Mouse (Mus musculus): Measurements from ENCODE around the gene Prl8a2. TPM values are rescaled to one million over a fixed set of nuclear protein-coding genes. Genes with fewer than 3 reads are reported as not detected.

The Prl8a2 gene
- total RNA-seq (2021) = under 1 TPM; 0.34 TPM
- long read RNA-seq, experiment 1, partial matches to known transcripts = 1 of 1 reads
- long read RNA-seq, experiment 1, other reads (novel, unspliced or antisense) = 0 of 1 reads
- long read RNA-seq, experiment 2, partial matches to known transcripts = 0 of 1 reads
- long read RNA-seq, experiment 2, other reads (novel, unspliced or antisense) = 0 of 1 reads

GRCm38 (mm10) chr13:27345373-27345772 lies at the start of gene Prl8a2:
TSS of gene Prl8a2 (plus strand) at chr13:27345673.
- no peak for DNase-seq (ENCODE audit: low spot score in 2 of 2)

- DNase-seq (ENCODE audit: low spot score in 2 of 2) = no peak
Measured at GRCm38 (mm10) chr13:27312334-27313225, 32.9 kb upstream of the Prl8a2 start, which contains the start of gene Prl6a1. TSS of gene Prl6a1 (plus strand) at chr13:27312627.

- no peak for DNase-seq (ENCODE audit: low spot score in 2 of 2)
Measured at GRCm38 (mm10) chr13:27334989-27335388, 10.5 kb upstream of the Prl8a2 start.

GRCm38 (mm10) chr13:27342733-27343275 lies 2.7 kb upstream of the Prl8a2 start:
- DNase-seq (ENCODE audit: low spot score in 2 of 2) = no peak

GRCm38 (mm10) chr13:27390746-27391145 lies 45.3 kb downstream of the Prl8a2 start, which contains the start of gene Prl2b1:
TSS of gene Prl2b1 (minus strand) at chr13:27390846.
- DNase-seq (ENCODE audit: low spot score in 2 of 2) = no peak

- DNase-seq (ENCODE audit: low spot score in 2 of 2) = no peak
Measured at GRCm38 (mm10) chr13:27399061-27399724, 53.7 kb downstream of the Prl8a2 start.

Other genes with a start within 250 kb of the Prl8a2 start
- gene Prl3d2, start 224.0 kb upstream of the Prl8a2 start, total RNA-seq (2021) = not detected
- gene Prl3d3, start 188.9 kb upstream of the Prl8a2 start, total RNA-seq (2021) = not detected
- gene Prl3c1, start 149.0 kb upstream of the Prl8a2 start, total RNA-seq (2021) = not detected
- gene Prl3b1, start 103.8 kb upstream of the Prl8a2 start, total RNA-seq (2021) = not detected
- gene Prl3a1, start 86.2 kb upstream of the Prl8a2 start, total RNA-seq (2021) = not detected
- not detected for gene Prl6a1, start 33.0 kb upstream of the Prl8a2 start, total RNA-seq (2021)
- gene Prl2b1, start 45.2 kb downstream of the Prl8a2 start, total RNA-seq (2021) = not detected
- gene Prl8a6, start 93.0 kb downstream of the Prl8a2 start, total RNA-seq (2021) = not detected
- gene Prl8a8, start 167.5 kb downstream of the Prl8a2 start, total RNA-seq (2021) = not detected
- not detected for gene Prl8a9, start 218.9 kb downstream of the Prl8a2 start, total RNA-seq (2021)
- gene Prl8a1, start 236.5 kb downstream of the Prl8a2 start, total RNA-seq (2021) = not detected